Mouse (Mus musculus): ENCODE results near the gene Wrap73.

Wrap73 gene

GRCm38 (mm10) chr4:154142211-154143040 lies at the start of gene Wrap73:
Gene Wrap73, plus strand, starts transcription at chr4:154142372.
- peak; percentile 90 for DNase-seq (ENCODE audit: low read depth, low spot score)

GRCm38 (mm10) chr4:154093210-154093609 lies 49.0 kb upstream of the Wrap73 start:
- no peak for DNase-seq (ENCODE audit: low read depth, low spot score)

- no peak for DNase-seq (ENCODE audit: low read depth, low spot score)
Observed at GRCm38 (mm10) chr4:154096111-154096510, 46.1 kb upstream of the Wrap73 start.

DNA sequence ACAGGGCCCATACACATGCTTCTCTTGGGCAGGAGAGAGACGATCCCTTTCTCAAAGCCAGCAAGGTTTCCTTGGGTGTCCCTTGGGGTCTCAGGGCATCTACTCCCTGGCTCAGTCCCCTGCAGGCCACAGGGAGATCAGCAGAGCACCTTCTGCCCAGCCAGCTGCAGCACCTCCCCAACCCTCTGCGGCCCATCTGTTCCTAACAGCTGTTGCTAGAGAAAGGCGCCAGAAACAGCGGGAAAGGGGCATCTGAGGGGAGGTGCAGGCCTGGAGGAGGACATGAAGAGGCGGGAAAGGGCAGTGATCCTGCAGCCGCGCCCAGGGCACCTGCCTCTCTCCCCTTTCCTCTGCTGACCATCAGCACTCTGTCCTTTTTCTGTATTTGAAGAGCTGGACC lies 42.8 kb upstream of the Wrap73 start:
- DNase-seq (ENCODE audit: low read depth, low spot score): no peak

DNA sequence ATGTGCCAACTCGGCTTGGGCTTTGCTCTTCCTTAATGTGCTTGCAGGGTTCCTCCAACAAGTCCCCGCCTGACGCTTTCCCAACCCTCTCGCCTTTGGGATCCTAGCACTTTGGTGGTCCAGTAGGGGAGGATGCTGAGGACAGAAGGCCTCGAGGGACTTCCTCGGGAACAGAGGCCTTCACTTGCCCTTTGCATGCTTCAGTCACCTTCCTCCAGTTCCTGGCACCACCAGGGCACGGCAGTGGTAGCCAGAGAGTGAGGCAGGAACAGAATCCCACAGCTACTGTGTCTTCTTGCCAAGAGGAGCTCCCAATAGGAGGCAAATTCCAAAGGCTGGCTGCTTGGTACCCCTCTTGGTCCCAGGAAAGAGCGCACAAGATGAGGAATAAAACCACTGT lies 38.8 kb upstream of the Wrap73 start:
- no peak for DNase-seq (ENCODE audit: low read depth, low spot score)

DNA sequence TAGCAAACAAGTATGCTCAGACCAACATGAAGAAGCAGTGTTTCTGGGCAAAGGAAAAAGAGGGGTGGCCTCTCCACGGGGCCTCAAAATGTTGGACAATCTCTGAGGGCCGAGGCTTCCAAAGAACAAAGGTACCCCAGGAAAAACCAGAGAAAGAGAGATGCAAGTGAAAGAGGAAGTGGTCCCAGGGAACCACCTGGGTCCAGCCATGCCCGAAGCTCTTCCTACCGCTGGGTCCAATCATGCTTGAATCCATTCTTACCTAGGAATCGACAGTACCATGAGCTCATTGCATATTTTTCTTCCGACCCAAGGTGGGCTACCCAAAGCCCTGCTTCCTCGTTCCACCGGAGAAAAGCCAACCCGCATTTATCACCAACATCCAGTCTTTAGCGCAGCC lies 38.3 kb upstream of the Wrap73 start:
- DNase-seq (ENCODE audit: low read depth, low spot score): no peak

DNA sequence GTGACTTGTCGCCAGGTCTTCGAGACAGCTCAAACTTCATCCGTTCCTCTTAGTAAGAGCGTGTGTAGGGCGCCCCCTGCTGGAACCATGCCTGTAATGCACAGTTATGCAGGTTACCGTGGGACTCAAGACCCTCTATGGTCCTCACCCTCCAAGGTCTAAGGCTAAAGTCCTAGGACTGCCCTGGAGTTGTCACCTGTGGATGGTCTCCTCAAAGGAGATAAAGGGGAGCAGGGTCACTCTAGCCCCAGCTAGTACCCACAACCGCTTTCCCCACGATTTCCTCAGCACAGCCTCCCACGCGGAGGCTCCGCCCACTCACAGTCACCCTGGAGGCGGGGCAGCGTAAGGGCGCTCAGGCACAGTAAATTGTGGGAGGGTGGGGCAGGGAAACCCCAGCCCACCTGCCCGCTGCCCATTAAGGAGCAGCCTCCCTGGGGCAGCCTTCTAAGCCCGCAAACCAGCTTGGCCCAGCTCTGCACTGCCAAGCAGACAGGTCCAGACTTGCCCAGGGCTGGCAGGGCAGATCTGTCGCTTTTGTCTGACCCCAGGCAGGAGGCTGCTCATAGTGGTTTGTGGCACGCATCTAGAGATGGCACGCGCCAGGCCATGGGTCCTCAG lies 36.7 kb upstream of the Wrap73 start:
- peak; percentile 60 for DNase-seq (ENCODE audit: low read depth, low spot score)

DNA sequence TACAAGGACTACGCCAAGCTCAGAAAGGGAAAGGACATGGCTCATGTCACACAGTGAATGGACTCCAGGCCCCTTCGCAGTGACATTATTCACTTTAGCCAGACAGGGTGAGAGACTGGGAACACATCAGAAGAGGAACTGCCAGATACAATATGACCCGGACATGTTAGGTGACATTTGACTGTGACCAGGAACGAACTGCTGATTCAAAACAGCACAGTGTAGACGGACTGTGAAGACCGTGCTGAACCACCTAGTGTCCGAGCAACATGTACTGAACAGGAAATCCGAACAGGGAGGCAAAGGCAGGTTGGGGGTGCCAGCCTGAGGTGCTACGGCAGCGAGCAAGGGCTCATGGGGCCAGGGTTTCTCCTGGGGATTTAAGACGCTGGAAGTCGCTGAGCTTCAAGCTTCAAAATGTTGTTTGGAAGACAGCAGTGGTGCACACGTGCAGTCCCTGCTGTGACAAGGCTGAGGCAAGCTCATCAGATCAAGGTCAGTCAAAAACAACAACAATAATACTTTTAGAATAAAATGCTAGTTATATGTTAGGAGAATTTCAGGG lies 35.6 kb upstream of the Wrap73 start:
- DNase-seq (ENCODE audit: low read depth, low spot score): no peak

- no peak for DNase-seq (ENCODE audit: low read depth, low spot score)
Observed at GRCm38 (mm10) chr4:154109216-154109849, 32.8 kb upstream of the Wrap73 start.

GRCm38 (mm10) chr4:154109850-154110243 lies 32.3 kb upstream of the Wrap73 start:
- no peak for DNase-seq (ENCODE audit: low read depth, low spot score)

GRCm38 (mm10) chr4:154116421-154116820 lies 25.8 kb upstream of the Wrap73 start:
- no peak for DNase-seq (ENCODE audit: low read depth, low spot score)

DNA sequence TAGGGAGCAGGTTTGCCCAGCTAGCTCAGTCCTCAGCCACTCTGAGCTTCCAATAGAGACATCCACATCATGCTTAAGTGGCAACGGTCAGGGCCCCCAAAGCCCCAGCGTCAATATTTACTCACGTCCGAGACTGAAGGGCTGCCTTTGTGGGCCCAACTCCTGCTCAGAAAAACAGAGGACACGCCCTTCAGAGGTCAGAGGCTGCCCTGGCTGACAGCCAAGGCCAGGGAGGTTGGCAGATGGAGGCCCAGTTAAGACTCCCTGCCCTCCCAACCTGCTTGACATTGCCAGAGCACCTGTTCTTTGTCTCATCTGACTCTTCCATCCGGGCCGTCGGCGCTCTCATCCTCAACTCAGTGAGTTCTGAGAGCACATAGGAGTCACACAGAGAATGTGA lies 23.4 kb upstream of the Wrap73 start:
- DNase-seq (ENCODE audit: low read depth, low spot score): no peak

GRCm38 (mm10) chr4:154119208-154119607 lies 23.0 kb upstream of the Wrap73 start:
- no peak for DNase-seq (ENCODE audit: low read depth, low spot score)

DNA sequence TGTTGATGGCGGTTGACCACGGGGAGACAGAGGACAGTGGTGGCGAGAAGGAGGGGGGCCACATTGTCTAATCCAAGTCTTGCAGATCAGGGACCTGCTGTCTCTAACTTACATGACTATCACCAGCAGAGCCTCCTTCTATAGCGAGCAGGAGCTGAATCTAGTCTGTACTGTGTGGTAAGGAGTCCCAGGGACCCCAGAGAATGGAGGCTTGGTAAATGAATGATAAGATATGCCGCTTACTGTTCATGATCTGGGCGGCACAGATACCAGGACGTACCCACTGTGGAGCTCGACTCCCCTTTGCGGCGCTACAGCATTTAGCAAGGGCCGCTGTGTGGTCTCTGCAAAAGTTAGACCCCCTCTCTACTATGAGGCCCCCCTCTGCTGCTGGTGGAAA lies 20.4 kb upstream of the Wrap73 start:
- no peak for DNase-seq (ENCODE audit: low read depth, low spot score)

DNA sequence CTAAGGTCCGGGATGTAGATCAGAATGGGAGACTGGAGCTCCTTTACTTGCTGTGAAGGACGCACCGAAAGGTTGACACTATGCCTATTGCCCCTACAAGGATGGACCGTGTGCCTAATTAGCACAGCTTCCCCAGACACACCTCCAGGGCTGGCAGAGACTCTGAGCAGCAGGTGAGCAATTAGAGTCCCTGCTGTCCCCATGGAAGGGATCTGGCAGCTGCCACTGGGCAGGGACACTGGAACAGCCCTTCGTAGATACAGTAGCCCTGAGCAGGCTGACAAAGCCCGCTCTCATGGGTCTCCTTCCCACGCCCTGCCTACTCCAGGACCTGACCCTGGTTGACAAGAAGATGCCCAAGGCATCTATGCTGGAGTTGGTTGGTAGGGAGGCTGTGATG lies 19.8 kb upstream of the Wrap73 start:
- DNase-seq (ENCODE audit: low read depth, low spot score): no peak

DNA sequence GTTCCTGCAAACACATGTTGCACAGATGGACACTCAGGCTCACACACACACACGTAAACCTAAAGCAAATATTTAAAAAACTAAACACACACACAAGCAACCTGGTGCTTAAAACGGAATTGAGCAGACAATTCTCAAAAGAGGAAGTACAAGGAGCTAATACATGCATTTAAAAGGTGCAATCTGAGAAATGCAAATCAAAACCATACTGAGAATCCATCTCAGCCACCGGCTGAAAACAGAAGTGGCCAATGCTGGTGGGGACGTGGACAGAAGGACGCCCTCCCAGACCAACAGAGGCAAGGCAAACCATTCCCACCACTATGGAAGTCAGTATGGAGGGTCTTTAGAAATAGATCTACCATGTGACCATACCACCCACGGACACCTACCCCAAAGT lies 18.6 kb upstream of the Wrap73 start:
- DNase-seq (ENCODE audit: low read depth, low spot score): no peak

DNA sequence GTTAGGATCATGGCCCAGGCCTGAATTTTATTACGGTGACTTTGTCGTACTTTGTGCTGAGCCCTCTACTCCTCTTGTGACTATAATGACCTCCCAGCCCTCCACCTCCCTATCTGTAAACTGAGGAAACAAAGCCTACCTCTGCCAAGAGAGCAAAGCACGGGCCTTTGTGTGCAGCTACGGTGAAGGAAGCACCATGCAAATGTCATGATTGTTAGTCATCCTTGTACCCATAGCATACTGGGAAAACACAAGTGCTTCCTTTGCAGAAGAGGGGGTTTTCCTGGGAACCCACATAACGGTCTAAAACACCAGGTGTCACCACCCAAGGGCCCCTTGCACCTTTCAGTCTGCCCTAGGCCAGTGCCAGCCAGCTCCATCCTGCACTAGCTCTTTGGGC lies 17.0 kb upstream of the Wrap73 start:
- DNase-seq (ENCODE audit: low read depth, low spot score): no peak

DNA sequence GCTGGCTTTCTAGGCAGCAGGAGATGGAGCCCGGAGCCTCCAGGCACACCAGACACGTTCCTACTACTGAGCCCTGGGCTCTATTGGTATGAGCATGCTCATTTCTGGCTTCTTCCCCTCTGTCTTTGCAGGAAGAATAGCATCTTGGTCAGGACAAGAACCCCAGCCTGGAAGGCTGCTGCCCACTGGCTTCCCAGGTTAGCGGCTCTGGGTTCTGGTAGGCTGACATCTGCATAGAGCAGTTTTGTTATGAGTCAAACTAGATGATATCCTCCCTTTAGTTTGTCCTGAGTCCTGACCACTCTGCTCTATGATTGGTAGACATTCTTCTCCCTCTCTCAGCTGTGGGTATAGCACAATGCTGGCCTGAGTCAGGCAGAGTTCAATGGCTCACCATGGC lies 14.9 kb upstream of the Wrap73 start:
- DNase-seq (ENCODE audit: low read depth, low spot score): no peak

GRCm38 (mm10) chr4:154129950-154130349 lies 12.2 kb upstream of the Wrap73 start:
- DNase-seq (ENCODE audit: low read depth, low spot score): no peak

DNA sequence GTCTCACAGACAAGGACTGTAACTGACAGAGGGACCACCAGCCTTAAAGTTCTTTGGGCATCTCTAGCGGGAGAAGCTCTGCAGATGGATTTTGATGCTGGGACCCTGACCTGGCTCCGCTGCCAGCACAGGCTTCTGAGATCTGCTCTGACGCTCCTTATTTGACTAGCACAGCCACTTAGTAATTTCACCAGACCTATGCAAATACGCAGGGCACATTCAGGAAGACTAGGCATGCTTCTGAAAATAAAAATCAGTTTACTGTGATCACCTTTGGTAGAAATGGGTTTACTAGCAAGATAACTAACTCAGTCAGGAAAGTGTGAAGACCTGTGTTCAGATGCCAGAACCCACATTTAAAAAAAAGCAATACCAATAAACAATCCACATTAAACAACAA lies 10.3 kb upstream of the Wrap73 start:
- no peak for DNase-seq (ENCODE audit: low read depth, low spot score)

DNA sequence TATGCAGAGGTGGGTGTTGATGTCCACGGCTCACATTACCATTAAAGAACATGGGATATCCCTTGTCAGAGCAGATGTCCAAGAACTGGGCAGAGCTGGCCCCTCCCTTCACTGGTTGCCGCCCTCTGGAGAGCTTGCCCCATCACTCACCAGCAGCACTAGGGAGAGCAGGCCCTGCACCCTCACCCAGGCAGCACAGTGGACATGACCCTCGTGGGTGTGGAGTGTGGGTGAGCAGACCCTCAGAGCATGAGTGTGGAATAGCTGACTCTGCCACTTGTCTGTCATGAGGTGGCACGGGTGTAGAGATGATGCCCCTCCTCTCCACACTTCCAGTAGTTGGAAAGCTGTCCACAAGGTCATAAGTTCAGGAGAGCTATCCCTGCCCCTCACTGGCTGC lies 7.4 kb upstream of the Wrap73 start:
- DNase-seq (ENCODE audit: low read depth, low spot score): no peak

DNA sequence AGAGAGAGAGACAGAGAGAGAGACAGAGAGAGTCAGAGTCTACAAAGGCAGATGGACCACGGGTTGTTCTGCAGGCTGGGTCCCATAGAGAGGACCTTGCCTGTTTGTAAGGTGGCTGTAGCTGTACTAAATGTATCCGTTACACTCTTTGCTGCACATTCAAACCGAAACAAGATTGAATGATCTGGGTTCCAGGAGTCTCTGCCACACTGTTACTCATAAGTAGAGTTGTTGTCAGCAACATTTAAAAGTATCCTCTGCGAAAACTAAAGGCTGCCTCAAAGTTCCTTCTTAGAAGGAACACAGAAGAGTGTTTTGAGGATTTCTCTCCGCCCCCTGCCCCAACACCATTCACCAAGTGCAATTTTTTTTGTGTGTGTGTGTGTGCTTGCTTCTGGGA lies 5.0 kb upstream of the Wrap73 start:
- DNase-seq (ENCODE audit: low read depth, low spot score): peak; percentile 48
